Mouse (Mus musculus): ENCODE measurements at regions not wholly inside any gene's neighbourhood (a gene's known extent, or its start where the extent isn't known, plus 50 kb on each side); places are given as distances from the start of the nearest gene placed in this dataset.

GRCm38 (mm10) chr17:89301325-89301724, 100.8 kb upstream of the Fshr start:
- DNase-seq (ENCODE audit: low read depth, low spot score) = no peak

DNA sequence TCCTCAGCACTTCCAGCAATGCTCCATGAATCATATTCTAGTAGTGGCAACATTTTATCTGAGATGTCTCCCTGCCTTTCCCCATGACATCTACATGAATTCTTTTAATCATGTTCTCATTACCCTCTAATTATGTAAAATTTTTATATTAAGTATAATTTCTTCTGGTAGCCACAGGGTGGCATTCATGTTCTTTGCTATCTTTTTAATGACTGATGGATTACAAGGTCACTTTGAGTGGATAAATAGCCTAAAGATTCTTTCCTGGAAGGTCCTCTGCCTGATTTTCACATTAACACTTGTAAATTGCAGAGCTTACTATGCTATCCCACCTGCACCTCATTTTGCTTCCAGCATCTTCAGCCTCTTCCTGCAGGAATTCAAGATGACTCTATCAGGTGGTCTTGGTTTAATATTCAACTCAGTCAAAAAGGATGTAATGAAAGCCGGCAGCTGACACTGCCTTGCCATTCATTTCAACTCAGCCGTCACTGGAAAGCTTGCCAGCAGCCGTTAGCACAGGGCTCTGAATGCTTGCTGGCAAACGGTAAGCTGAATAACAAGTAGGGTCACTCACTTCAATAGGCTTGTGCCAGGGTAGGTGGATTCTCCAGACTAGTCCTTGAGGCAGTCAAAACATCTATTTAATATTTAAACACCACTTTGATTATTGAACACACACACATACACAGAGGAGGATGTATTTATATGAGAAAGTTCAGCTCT, 97.0 kb upstream of the Fshr start:
- no peak for DNase-seq (ENCODE audit: low read depth, low spot score)

DNA sequence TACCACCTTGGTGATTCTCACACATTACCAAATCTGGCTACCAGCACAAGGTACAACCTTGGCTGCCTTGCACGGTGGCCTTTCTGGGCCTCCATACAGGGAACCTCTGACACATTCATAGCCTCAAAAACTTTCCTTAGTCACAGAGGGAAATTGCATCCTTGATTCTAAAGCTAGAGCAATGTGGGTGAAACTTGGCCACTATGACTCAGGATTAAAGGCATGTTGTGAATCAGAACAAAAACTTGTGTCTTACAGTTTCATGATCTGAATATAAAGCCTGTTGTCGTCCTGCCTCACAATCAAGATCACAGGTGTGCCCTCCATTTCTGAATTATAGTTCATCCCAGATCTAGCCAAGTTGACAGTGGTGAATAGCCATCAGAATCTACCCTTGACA, 80.8 kb upstream of the Fshr start:
- DNase-seq (ENCODE audit: low read depth, low spot score) = no peak

DNA sequence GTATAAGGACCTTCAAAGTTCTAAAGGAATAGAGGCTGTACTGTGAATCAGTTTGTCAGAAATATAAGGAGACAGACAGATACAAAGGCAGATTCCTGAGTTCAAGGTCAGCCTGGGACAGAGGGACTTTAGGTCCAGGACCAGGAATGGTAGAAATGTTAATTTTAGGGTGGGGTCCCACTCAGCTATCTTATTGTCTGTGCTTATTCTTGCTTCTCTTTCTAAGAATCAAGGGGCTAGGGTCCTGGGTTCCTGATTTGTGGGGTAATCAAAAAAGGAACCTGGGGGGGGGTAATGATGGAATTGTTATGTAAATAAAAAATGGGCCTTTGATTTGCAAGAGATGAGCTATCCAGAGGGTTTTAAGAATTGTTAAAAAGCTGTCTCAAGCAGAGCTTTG, 71.7 kb upstream of the Fshr start:
- DNase-seq (ENCODE audit: low read depth, low spot score) = peak; percentile 74

- DNase-seq (ENCODE audit: low read depth, low spot score) = no peak
Observed at GRCm38 (mm10) chr17:89255687-89256086, 55.2 kb upstream of the Fshr start.

DNA sequence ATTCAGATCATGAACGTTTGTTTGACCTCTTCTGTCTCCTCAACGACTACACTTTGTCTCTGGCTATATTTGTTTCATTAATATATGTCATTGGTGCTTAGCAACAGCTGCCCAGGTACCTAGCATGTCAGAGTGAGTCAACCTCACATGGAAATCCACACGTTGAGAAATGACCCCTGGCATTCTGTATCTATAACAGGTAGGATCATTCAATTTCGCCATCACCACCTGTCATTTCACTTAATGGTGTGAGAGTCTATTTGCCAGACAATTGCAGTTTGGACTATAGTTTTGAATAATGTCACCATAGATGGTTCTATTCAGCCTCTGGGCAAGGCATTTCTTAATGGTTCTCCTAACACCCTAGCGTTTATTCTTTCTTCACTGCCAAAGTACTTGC, 50.3 kb upstream of the Fshr start:
- DNase-seq (ENCODE audit: low read depth, low spot score) = no peak
